Mouse (Mus musculus) heart, embryonic 10.5 days (tissue): Measurements from ENCODE around the gene Eya2. TPM values are rescaled to one million over a fixed set of nuclear protein-coding genes. Genes with fewer than 3 reads are reported as not detected.

Experiments used
- DNase-seq: peaks from one replicate; pipeline ENCODE4 v3.0.0-alpha.2; 2017; ENCODE audit warnings: low spot score
- H3K27ac ChIP-seq: fragments of 300-500 bp; sonication (generic); 2 replicates; pipeline ENCODE4 v1.5.1; 2016; ENCODE audit warnings: mild to moderate bottlenecking
- H3K27me3 ChIP-seq: fragments of 300-500 bp; sonication (generic); 2 replicates; pipeline ENCODE4 v1.6.1; 2016; ENCODE audit warnings: mild to moderate bottlenecking; ENCODE audit not compliant: poor library complexity, insufficient read depth, severe bottlenecking
- H3K36me3 ChIP-seq: fragments of 300-500 bp; sonication (generic); 2 replicates; pipeline ENCODE4 v1.6.1; 2016; ENCODE audit warnings: mild to moderate bottlenecking, moderate library complexity
- H3K4me1 ChIP-seq: fragments of 300-500 bp; sonication (generic); 2 replicates; pipeline ENCODE4 v1.6.1; 2016; ENCODE audit warnings: mild to moderate bottlenecking
- H3K4me3 ChIP-seq: fragments of 300-500 bp; sonication (generic); 2 replicates; pipeline ENCODE4 v1.5.1; 2016; ENCODE audit warnings: mild to moderate bottlenecking, moderate library complexity
- H3K9me3 ChIP-seq: fragments of 300-500 bp; sonication (generic); 2 replicates; pipeline ENCODE4 v1.6.1; 2016; ENCODE audit warnings: mild to moderate bottlenecking, moderate library complexity
- WGBS: fragments of 180-500 bp; shearing (Covaris S2); methylation state at CpG from one replicate; pipeline ENCODE4 v1.1.7; 2016; 5-methylcytosine and 5-hydroxymethylcytosine counted together
- polyA plus RNA-seq: library from polyadenylated mRNA; unstranded; fragments of >200 nt; fragmentation: Nextera tagmentation; extraction: Ambion mirVana; gene quantifications from 2 replicates; pipeline ENCODE4 v1.2.1, GENCODE M21; 2016

Eya2 gene
- polyA plus RNA-seq, 1 experiment from 2014 or later: 1.7 TPM

DNA sequence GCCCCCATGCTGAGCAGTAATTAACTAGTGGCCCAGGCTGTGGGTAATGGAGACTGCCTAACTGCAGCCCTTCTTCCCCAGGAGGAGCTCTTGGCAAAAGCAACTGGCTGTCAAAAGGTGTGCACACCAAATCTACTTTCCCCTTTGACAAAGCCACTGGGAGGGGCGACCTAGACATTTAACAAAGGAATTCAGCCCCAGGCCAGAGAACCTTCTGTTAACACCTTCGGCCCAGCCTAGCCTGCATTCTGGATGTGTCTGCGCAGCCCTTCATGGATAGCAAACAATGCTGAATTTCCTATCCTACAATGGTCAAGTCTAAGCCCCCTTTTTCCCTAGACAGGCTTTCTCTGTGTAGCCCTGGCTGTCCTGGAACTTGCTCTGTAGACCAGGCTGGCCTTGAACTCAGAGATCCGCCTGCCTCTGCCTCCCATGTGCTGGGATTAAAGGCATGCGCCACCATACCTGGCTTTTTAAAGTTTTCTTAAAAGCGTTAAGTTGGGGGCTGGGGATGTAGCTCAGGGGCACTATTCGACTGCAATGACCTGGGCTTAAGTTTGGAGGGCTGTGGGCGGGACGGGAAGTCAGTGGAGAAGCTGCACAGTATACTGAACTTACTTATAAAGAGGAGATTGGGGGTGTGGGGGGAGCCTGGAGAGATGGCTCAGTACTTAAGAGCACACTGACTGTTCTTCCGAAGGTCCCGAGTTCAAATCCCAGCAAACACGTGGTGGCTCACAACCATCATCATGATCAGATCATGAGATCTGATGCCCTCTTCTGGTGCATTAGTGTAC is 213.5 kb downstream of the Eya2 start:
- Histone ChIP-seq H3K27ac (no peak overlapping the region), H3K36me3 (peaks cover 96% of the 10 kb centered on the region), H3K4me1 (no peaks in the 10 kb centered on the region), H3K27me3 (no peaks in the 10 kb centered on the region), H3K4me3 (no peak overlapping the region), H3K9me3 (no peaks in the 10 kb centered on the region)
- WGBS: 94% methylated on average over 12 of the region's 12 CpGs
- DNase-seq: no peak

DNA sequence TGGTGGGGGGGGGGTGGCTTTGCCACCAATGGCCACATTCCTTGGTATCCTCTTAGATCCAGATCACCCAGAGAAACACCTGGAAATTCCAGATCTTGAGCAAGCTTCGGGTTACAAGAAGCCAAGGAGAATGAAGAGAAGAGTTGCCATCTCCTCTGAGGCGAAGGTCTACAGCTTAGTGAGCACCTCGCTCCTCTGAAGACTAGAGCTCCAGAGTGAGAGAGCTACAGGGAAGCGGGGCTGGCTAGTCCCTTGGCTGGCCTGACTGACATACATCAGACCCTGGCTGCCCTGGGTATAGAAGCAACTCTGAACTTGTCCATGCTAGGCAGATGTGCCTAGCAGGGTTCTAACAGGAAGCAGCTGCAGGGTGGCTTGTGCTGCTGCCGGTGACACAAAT is 214.3 kb downstream of the Eya2 start:
- Histone ChIP-seq H3K27ac (no peak overlapping the region), H3K4me1 (no peaks in the 10 kb centered on the region), H3K4me3 (no peak overlapping the region), H3K27me3 (no peaks in the 10 kb centered on the region), H3K9me3 (no peaks in the 10 kb centered on the region), H3K36me3 (peaks cover 98% of the 10 kb centered on the region)
- no peak for DNase-seq
- WGBS: 88% methylated on average over 5 of the region's 5 CpGs

DNA sequence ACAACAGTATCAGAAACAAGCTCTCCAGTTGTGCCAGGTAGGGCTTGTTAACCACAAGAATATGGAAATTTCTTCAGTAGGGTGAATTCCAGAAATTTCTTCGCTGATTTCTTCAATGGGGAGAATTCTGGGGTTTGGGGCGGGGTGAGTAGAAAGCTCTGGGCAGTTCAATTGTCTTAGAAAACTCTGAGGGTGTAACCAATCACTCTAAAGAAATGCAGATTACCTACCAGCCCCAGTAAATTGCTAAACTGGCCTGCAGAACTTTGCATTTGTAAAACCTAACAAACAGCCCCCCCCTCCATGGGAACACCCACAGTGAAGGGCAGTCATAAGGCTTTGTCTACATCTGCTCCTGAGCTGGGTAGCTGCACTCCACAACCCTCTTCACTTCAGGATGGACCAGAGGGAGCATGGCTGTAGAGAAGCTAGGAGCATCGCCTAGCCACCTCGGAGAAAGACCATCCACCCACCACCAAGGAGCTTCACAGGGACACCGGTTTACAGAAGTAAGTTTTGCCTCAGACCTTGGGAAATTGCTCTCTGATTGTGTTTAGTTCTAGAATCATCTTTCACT is 215.2 kb downstream of the Eya2 start:
- H3K36me3 ChIP-seq: peaks cover 98% of the 10 kb centered on the region

DNA sequence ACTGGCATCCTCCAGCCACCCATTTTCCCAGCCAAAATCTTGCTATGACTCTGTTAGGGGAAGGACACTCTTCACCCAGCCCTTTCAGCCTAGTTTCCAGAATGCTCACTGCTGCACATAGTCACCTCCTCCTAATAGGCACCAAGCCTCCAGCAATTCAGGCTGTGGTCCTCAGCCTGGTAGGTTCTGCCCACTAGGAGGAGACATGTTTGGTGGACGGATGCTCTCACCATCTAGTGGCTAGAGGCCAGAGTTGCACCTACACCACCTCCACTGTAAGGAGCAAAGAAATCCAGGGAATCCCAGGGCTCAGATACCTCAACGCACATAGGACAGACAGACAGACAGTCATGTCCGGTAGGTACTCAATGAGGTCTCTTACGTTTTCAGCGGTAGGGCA is 216.7 kb downstream of the Eya2 start:
- Histone ChIP-seq H3K4me3 (no peak overlapping the region), H3K9me3 (no peaks in the 10 kb centered on the region), H3K4me1 (peaks cover 9% of the 10 kb centered on the region), H3K36me3 (peaks cover 98% of the 10 kb centered on the region), H3K27me3 (no peaks in the 10 kb centered on the region), H3K27ac (no peak overlapping the region)
- DNase-seq: no peak
- WGBS: 54% methylated on average over 5 of the region's 5 CpGs

More for the DNA sequence above, 215.2 kb downstream of the Eya2 start:
- H3K27me3 ChIP-seq: no peaks in the 10 kb centered on the region
- H3K4me3 ChIP-seq: no peak overlapping the region
- H3K4me1 ChIP-seq: no peaks in the 10 kb centered on the region
- DNase-seq: no peak
- 91% methylated on average over 5 of the region's 5 CpGs for WGBS
- no peaks in the 10 kb centered on the region for H3K9me3 ChIP-seq
- H3K27ac ChIP-seq: no peak overlapping the region

DNA sequence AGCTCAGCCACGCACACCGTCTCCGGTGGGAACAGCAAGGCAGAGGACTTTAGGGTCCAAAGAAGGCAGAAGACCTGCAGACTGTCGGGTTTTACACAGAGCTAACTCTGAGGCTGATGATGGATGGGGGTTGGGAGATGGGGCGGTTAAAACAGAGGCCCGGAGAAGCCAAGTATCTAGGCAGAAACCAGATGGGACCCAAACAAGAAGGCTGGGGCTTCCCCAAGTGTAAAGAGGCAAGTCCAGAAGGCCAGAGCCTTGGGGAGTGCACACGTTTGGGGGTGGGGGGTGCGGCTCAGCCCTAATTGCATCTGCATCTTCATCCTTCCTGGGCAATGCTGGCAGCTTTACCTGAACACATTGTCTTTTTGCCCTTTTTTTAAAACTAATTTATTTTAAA is 218.1 kb downstream of the Eya2 start:
- Histone ChIP-seq H3K4me1 (peaks cover 23% of the 10 kb centered on the region), H3K27me3 (no peaks in the 10 kb centered on the region), H3K4me3 (no peak overlapping the region), H3K36me3 (peaks cover 98% of the 10 kb centered on the region), H3K27ac (no peak overlapping the region), H3K9me3 (no peaks in the 10 kb centered on the region)
- WGBS: 88% methylated on average over 8 of the region's 8 CpGs
- no peak for DNase-seq

DNA sequence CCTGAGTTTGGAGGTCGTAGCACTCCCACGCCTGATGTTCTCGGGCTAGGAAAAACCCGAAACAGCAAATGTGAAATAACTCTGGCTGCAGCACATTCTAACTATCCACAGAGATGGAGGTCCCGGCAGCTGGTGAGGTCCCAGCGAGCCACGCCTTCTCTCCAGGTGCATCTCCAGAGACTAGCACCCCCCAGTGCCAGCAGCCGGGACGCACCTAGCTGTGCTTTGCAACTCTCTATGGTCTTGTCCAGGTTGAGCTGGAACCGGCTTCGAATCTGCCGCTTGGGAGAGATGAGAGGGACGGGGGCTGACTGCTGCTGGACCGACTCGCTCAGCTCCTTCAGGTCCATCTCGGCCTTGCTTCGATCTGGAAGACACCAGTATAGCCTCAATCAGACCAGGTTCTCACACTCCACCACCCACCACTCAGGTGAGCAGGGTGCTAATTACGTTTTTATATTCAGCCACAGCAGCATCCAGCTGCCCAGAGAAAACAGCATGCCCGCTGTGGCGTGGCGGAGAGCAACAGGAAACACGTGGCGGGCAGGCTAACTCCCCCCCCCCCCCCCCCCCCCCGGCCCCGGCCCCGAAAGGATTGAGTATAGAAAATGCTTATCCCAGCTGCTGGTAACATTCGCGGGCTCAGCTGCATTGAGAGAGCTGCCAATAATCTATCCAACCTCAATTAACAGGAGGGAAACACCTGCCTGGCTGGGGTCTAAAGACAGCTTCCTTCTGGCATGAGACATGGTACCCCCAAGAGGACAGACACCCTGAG is 220.5 kb downstream of the Eya2 start:
- peak overlapping the region; percentile 59; the same call in 1 of the 2 replicates for H3K27ac ChIP-seq
- peaks cover 94% of the 10 kb centered on the region for H3K36me3 ChIP-seq
- peaks cover 32% of the 10 kb centered on the region for H3K4me1 ChIP-seq
- no peak for DNase-seq
- H3K27me3 ChIP-seq: no peaks in the 10 kb centered on the region
- no peak overlapping the region for H3K4me3 ChIP-seq
- H3K9me3 ChIP-seq: no peaks in the 10 kb centered on the region
- WGBS: 90% methylated on average over 25 of the region's 28 CpGs

DNA sequence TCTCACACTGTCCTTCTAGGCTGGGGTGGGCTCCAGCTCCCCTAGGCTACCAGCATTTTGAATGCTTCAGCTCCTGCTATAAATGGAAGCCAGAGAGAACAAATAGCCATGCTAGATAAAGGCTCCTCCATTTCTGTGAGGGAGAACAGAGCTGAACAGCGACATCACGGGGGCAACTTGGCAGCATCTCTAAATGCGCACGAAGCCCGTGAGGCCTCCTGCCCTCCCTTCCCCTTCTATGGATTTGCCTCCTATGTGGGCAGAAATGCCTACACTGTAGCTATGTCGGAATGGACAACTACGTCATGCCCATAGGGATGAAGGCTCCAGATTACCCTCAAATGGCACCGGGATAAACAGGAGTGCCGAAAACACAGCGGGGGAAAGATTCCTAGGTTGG is 222.6 kb downstream of the Eya2 start:
- Histone ChIP-seq H3K27me3 (no peaks in the 10 kb centered on the region), H3K4me1 (peaks cover 41% of the 10 kb centered on the region), H3K27ac (peak overlapping the region; percentile 59), H3K4me3 (no peak overlapping the region), H3K9me3 (no peaks in the 10 kb centered on the region), H3K36me3 (peaks cover 93% of the 10 kb centered on the region)
- 76% methylated on average over 10 of the region's 10 CpGs for WGBS
- no peak for DNase-seq

DNA sequence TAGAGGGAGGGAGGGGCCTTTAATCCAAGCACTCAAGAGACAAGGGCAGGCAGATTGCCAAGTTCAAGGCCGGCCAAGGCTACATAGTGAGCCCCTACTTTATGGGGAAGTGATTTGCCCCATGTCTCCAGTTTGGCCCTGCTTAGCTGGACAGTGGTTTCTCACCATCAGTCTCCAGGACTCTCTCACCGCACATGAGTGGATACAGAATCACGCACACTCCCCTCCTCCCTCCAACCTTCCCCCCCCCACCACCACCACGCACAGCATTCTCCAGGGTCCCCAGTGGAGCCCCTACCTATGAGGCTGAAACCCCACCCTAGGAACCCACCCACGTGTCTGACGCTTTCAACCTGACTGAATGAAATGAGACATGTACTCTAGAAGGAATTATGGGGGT is 223.7 kb downstream of the Eya2 start:
- Histone ChIP-seq H3K27me3 (no peaks in the 10 kb centered on the region), H3K9me3 (no peaks in the 10 kb centered on the region), H3K4me3 (no peak overlapping the region), H3K4me1 (peaks cover 41% of the 10 kb centered on the region), H3K27ac (0 out of 2 replicates have a peak overlapping the region, but pooled peaks have one; percentile 43), H3K36me3 (peaks cover 95% of the 10 kb centered on the region)
- DNase-seq: no peak
- 92% methylated on average over 6 of the region's 6 CpGs for WGBS

DNA sequence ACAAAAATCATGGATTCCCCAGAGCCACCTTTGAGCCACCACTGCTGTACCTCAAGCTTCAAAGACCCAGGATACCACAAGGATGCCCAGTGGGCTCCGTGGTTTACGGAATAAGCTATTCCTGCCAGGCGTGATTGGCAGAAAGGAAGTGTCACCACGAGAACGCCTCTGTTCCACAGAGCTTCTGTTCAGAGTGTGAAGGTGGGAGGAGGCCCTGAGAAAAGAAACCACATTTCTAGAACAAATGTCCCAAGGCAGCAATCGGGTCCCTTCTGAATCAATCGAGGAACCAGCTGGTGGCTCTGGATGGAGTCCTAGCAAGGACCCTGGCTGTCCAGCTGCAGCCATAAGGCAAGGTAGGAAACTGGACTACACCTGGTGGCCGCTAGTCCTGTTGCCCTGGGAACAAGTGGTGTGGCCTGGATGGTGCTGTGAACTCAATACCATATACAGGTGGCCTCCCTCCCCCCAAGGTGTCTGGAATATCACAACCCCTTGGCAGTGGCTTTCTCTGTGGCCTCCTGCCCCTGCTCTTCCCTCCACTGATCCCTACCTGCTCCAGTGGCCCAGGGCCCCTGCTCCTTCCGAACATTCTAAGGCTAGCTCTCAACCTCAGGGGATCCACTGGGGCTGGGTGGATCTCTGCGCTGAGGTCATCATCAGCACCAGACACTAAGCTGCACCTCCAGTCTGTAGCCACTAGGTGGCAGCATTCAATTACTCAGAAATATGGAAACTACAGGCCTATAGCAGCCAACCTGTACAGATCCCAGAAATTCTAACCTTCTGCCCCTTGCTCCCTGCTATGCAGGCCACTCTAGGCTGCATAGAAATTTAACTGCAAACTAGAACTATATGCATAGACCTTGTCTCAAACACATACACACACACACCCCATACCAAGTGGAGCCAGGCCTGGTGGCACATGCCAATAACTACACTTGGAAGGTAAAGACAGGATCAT is 224.4 kb downstream of the Eya2 start:
- peaks cover 95% of the 10 kb centered on the region for H3K36me3 ChIP-seq
- 79% methylated on average over 10 of the region's 10 CpGs for WGBS

DNA sequence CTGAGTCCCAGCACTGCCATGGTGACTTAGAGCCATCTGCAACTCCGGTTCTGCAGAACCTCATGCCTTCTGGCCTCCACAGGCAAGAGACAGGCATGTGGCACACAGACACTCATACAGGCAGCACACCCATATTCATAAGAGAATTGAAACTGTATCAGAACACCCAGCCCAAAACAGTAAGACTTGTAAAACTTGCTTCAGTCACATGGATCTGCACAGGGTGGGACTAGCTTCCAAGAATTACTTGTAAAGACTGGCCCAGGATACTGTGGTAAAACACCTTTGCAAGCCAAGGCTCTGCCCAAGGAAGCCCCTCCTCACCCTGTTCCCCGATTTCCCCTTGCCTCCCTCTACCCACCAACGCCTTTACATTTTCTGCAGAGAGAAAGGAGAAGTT is 225.2 kb downstream of the Eya2 start:
- Histone ChIP-seq H3K27me3 (no peaks in the 10 kb centered on the region), H3K9me3 (no peaks in the 10 kb centered on the region), H3K27ac (peak overlapping the region; percentile 54; the same call in 1 of the 2 replicates), H3K4me1 (peaks cover 41% of the 10 kb centered on the region), H3K36me3 (peaks cover 95% of the 10 kb centered on the region), H3K4me3 (no peak overlapping the region)
- 81% methylated on average over 3 of the region's 3 CpGs for WGBS
- DNase-seq: no peak

More for the DNA sequence above, 224.4 kb downstream of the Eya2 start:
- Histone ChIP-seq H3K4me1 (peaks cover 41% of the 10 kb centered on the region), H3K27me3 (no peaks in the 10 kb centered on the region), H3K27ac (peak overlapping the region; percentile 43; the same call in 1 of the 2 replicates), H3K4me3 (no peak overlapping the region), H3K9me3 (no peaks in the 10 kb centered on the region)
- no peak for DNase-seq

DNA sequence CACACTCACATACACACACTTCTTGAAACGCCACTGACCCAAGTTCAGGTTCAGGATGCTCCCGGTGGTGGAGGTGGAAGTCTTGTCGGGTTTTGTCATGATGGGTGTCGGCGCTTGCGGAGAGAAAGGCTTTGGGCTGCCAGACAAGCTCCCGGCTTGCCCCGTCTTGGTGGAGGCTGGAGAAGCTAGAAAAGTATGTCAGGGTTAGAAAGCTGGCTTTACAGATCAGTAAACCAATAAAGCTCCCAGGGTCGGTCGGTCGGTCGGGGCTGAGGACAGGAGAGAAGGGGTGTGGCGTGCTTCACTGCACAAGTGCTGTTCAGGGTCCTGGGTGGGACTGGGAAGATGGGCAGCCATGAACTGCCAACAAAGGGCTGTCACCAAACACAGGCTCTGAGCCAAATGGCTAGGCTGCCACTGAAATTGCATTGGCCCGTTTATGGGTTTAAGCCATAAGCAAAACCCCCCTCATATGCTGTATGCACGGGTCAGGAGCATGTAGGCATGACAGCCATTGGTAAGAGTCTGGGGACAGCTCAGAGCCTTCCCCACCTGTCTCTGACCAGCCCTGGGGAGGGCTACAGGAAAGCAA is 225.8 kb downstream of the Eya2 start:
- Histone ChIP-seq H3K27ac (peak overlapping the region; percentile 54; the same call in 1 of the 2 replicates), H3K36me3 (peaks cover 95% of the 10 kb centered on the region), H3K4me1 (peaks cover 41% of the 10 kb centered on the region), H3K9me3 (no peaks in the 10 kb centered on the region), H3K27me3 (no peaks in the 10 kb centered on the region), H3K4me3 (no peak overlapping the region)
- 76% methylated on average over 15 of the region's 15 CpGs for WGBS
- no peak for DNase-seq
